Mouse (Mus musculus) thymus, adult 2 months (tissue): ENCODE results near the gene D10Wsu102e.

Experiments used
- CTCF ChIP-seq: fragments of 200-500 bp; IDR thresholded peaks from 2 replicates; pipeline ENCODE4 v1.5.1; 2012; ENCODE audit warnings: mild to moderate bottlenecking, control low read depth, low read length, moderate library complexity, borderline replicate concordance; ENCODE audit not compliant: control insufficient read depth, poor library complexity, insufficient read depth; ENCODE audit errors: extremely low read depth
- POLR2A ChIP-seq: fragments of 200-500 bp; IDR thresholded peaks from 2 replicates; pipeline ENCODE4 v1.6.1; 2012; ENCODE audit warnings: mild to moderate bottlenecking, low read length, control low read depth, moderate library complexity; ENCODE audit not compliant: control insufficient read depth, poor library complexity, insufficient read depth; ENCODE audit errors: extremely low read depth

DNA sequence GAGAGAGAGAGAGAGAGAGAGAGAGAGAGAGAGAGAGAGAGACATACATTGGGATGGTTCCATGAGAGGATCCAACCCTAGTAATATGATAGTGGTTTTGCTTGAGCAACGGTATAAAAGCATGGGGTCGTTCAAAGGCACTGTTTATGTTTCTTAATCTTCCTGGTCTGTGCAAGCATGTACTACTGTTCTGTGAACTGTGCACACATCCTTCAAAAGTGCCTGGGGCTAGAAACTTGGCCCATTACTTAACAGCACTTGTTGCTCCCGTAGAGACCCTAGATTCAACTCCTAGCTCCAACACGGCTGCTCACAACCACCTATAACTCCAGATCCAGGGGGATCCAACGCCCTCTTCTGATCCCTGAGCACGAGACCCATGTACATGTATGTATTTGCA, 39.6 kb upstream of the D10Wsu102e start:
- TF ChIP-seq CTCF, result no peak
- TF ChIP-seq POLR2A, result no peak
